Mouse (Mus musculus) midbrain, embryonic 16.5 days (tissue): ENCODE data around the gene Hnrnpa3. TPM values are rescaled to one million over a fixed set of nuclear protein-coding genes. Genes with fewer than 3 reads are reported as not detected.
A peak's percentile ranks its signal among the peaks of the same experiment; 100 is the strongest.

Source experiments
- ATAC-seq: fragments of 200-750 bp; cut with Nextera tagmentation; 2 replicates; pipeline ENCODE4 v1.8.0; 2017; ENCODE audit warnings: moderate TSS enrichment
- H3K27ac ChIP-seq: fragments of 300-500 bp; sonication (generic); 2 replicates; pipeline ENCODE4 v1.5.1; 2014; ENCODE audit warnings: mild to moderate bottlenecking, low read length, mixed read lengths
- H3K27me3 ChIP-seq: fragments of 300-500 bp; sonication (generic); 2 replicates; pipeline ENCODE4 v1.6.1; 2014; ENCODE audit warnings: low read depth, low read length, mixed read lengths; ENCODE audit not compliant: control insufficient read depth, insufficient read depth
- H3K36me3 ChIP-seq: fragments of 300-500 bp; sonication (generic); 2 replicates; pipeline ENCODE4 v1.6.1; 2014; ENCODE audit warnings: mild to moderate bottlenecking, low read length, moderate library complexity, mixed read lengths; ENCODE audit not compliant: control insufficient read depth, insufficient read depth
- H3K4me1 ChIP-seq: fragments of 300-500 bp; sonication (generic); 2 replicates; pipeline ENCODE4 v1.6.1; 2014; ENCODE audit warnings: mild to moderate bottlenecking, low read length, mixed read lengths; ENCODE audit not compliant: control insufficient read depth, insufficient read depth
- H3K4me2 ChIP-seq: fragments of 300-500 bp; sonication (generic); 2 replicates; pipeline ENCODE4 v1.6.1; 2014; ENCODE audit warnings: mild to moderate bottlenecking, low read length, mixed read lengths
- H3K4me3 ChIP-seq: fragments of 300-500 bp; sonication (generic); 2 replicates; pipeline ENCODE4 v1.5.1; 2014; ENCODE audit warnings: low read depth, mild to moderate bottlenecking, low read length, moderate library complexity, mixed read lengths
- H3K9ac ChIP-seq: fragments of 300-500 bp; sonication (generic); 2 replicates; pipeline ENCODE4 v1.6.1; 2014; ENCODE audit warnings: low read depth, low read length, mixed read lengths
- H3K9me3 ChIP-seq: fragments of 300-500 bp; sonication (generic); replicated peaks from 2 replicates; pipeline ENCODE4 v1.6.1; 2014; ENCODE audit warnings: mild to moderate bottlenecking, low read length, mixed read lengths; ENCODE audit not compliant: control insufficient read depth, poor library complexity, severe bottlenecking
- WGBS: fragments of 180-500 bp; shearing (Covaris S2); extraction: QIAGEN DNeasy Blood & Tissue Kit; methylation state at CpG from one replicate; pipeline ENCODE4 v1.1.7; 2014; 5-methylcytosine and 5-hydroxymethylcytosine counted together
- polyA plus RNA-seq: library from polyadenylated mRNA; unstranded; fragments of >200 nt; fragmentation: Nextera tagmentation; extraction: Ambion mirVana; gene quantifications from 2 replicates; pipeline ENCODE4 v1.2.1, GENCODE M21; 2015

The Hnrnpa3 gene
- polyA plus RNA-seq, 1 experiment from 2014 or later: 169 TPM

GRCm38 (mm10) chr2:75661106-75661505 is 2.0 kb downstream of the Hnrnpa3 start:
- no peak for ATAC-seq
- 30% methylated on average over 2 of the region's 2 CpGs for WGBS
- Histone ChIP-seq H3K4me3 (peak overlapping the region; percentile 90), H3K27ac (no peak overlapping the region), H3K36me3 (peaks cover 10% of the 10 kb centered on the region), H3K9ac (peak overlapping the region; percentile 92; the same call in 1 of the 2 replicates), H3K4me1 (peaks cover 19% of the 10 kb centered on the region), H3K27me3 (no peaks in the 10 kb centered on the region), H3K4me2 (peak overlapping the region; percentile 81), H3K9me3 (no peaks in the 10 kb centered on the region)

GRCm38 (mm10) chr2:75669491-75670445 is 10.7 kb downstream of the Hnrnpa3 start:
- 45% methylated on average over 14 of the region's 14 CpGs for WGBS
- H3K27me3 ChIP-seq: no peaks in the 10 kb centered on the region
- H3K4me1 ChIP-seq: no peaks in the 10 kb centered on the region
- no peak overlapping the region for H3K4me2 ChIP-seq
- no peaks in the 10 kb centered on the region for H3K36me3 ChIP-seq
- no peak overlapping the region for H3K4me3 ChIP-seq
- no peak overlapping the region for H3K27ac ChIP-seq
- H3K9ac ChIP-seq: no peak overlapping the region
- H3K9me3 ChIP-seq: no peaks in the 10 kb centered on the region
- no peak for ATAC-seq

- no peak overlapping the region for H3K4me3 ChIP-seq
- ATAC-seq: no peak
- H3K4me1 ChIP-seq: no peaks in the 10 kb centered on the region
- H3K4me2 ChIP-seq: no peak overlapping the region
- H3K9me3 ChIP-seq: no peaks in the 10 kb centered on the region
- 85% methylated on average over 6 of the region's 6 CpGs for WGBS
- no peak overlapping the region for H3K27ac ChIP-seq
- H3K9ac ChIP-seq: no peak overlapping the region
- no peaks in the 10 kb centered on the region for H3K36me3 ChIP-seq
- no peaks in the 10 kb centered on the region for H3K27me3 ChIP-seq
These were observed 11.6 kb downstream of the Hnrnpa3 start for GRCm38 (mm10) chr2:75670446-75671336.

- 96% methylated on average over 2 of the region's 2 CpGs for WGBS
- Histone ChIP-seq H3K27me3 (no peaks in the 10 kb centered on the region), H3K27ac (no peak overlapping the region), H3K4me1 (no peaks in the 10 kb centered on the region), H3K9ac (no peak overlapping the region), H3K9me3 (no peaks in the 10 kb centered on the region), H3K36me3 (no peaks in the 10 kb centered on the region), H3K4me2 (no peak overlapping the region), H3K4me3 (no peak overlapping the region)
- no peak for ATAC-seq
These were observed 12.2 kb downstream of the Hnrnpa3 start for GRCm38 (mm10) chr2:75671337-75671660.

GRCm38 (mm10) chr2:75672561-75672960 is 13.5 kb downstream of the Hnrnpa3 start:
- WGBS: 90% methylated on average over 3 of the region's 3 CpGs
- no peak for ATAC-seq
- no peak overlapping the region for H3K4me2 ChIP-seq

GRCm38 (mm10) chr2:75676567-75676966 is 17.5 kb downstream of the Hnrnpa3 start:
- H3K36me3 ChIP-seq: no peaks in the 10 kb centered on the region
- H3K4me2 ChIP-seq: no peak overlapping the region
- no peak overlapping the region for H3K27ac ChIP-seq
- H3K4me1 ChIP-seq: no peaks in the 10 kb centered on the region; the same call in 1 of the 2 replicates
- no peak overlapping the region for H3K4me3 ChIP-seq
- H3K27me3 ChIP-seq: no peaks in the 10 kb centered on the region
- no peaks in the 10 kb centered on the region for H3K9me3 ChIP-seq
- no peak overlapping the region for H3K9ac ChIP-seq
- 68% methylated on average over 14 of the region's 14 CpGs for WGBS
- no peak for ATAC-seq

More at GRCm38 (mm10) chr2:75672561-75672960, 13.5 kb downstream of the Hnrnpa3 start:
- Histone ChIP-seq H3K9ac (no peak overlapping the region), H3K36me3 (no peaks in the 10 kb centered on the region), H3K9me3 (no peaks in the 10 kb centered on the region), H3K27me3 (no peaks in the 10 kb centered on the region), H3K4me3 (no peak overlapping the region), H3K4me1 (no peaks in the 10 kb centered on the region; the same call in 1 of the 2 replicates), H3K27ac (no peak overlapping the region)

- no peak for ATAC-seq
- H3K36me3 ChIP-seq: no peaks in the 10 kb centered on the region
- no peaks in the 10 kb centered on the region for H3K9me3 ChIP-seq
- H3K9ac ChIP-seq: no peak overlapping the region
- no peak overlapping the region for H3K4me3 ChIP-seq
- no peak overlapping the region for H3K27ac ChIP-seq
- H3K4me2 ChIP-seq: no peak overlapping the region
- no peaks in the 10 kb centered on the region; the same call in 1 of the 2 replicates for H3K4me1 ChIP-seq
- WGBS: 95% methylated on average over 8 of the region's 8 CpGs
- no peaks in the 10 kb centered on the region for H3K27me3 ChIP-seq
These were observed 20.9 kb downstream of the Hnrnpa3 start for GRCm38 (mm10) chr2:75679947-75680346.

GRCm38 (mm10) chr2:75681439-75681838 is 22.4 kb downstream of the Hnrnpa3 start:
- Histone ChIP-seq H3K4me1 (no peaks in the 10 kb centered on the region; the same call in 1 of the 2 replicates), H3K4me2 (no peak overlapping the region), H3K4me3 (no peak overlapping the region), H3K27ac (no peak overlapping the region), H3K36me3 (no peaks in the 10 kb centered on the region), H3K9me3 (no peaks in the 10 kb centered on the region), H3K9ac (no peak overlapping the region), H3K27me3 (no peaks in the 10 kb centered on the region)
- 70% methylated on average over 7 of the region's 7 CpGs for WGBS
- ATAC-seq: no peak
